Mouse (Mus musculus): Measurements from ENCODE around the gene Amy2a2. TPM values are rescaled to one million over a fixed set of nuclear protein-coding genes. Genes with fewer than 3 reads are reported as not detected.
"Not testable (repeated sequence)": the region's sequence is repeated elsewhere in the genome, so short reads cannot be mapped to it uniquely, and the experiment has no call there.

Amy2a2 gene
- not detected for polyA plus RNA-seq (2017; shearing (Covaris generic))

DNA sequence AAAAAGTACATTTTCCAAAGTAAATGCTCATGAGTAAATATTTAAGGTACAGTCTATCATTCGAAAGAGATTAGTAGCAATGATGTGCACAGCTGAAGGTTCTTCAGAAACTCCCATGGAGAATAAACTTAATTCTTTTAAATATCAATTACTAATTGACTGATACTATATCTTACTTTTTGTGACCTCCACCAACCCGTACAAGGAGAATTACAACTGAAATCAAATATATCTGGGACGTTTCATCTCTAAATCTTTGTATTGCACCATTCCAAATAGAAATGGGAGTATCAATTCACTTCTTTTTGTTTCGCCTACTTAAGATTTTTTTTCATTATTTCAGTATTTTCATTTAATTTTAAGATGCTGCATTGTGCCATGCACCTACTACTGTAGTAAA is at the start of gene Amy2a2:
Gene Amy2a2 (minus strand): TSS at position 101 of the 400 bp plus-strand sequence.
- not testable (repeated sequence) for ATAC-seq

GRCm38 (mm10) chr3:113345484-113345883 is 11.0 kb downstream of the Amy2a2 start:
- not testable (repeated sequence) for ATAC-seq

- not testable (repeated sequence) for ATAC-seq
Measured at GRCm38 (mm10) chr3:113323952-113324351, 32.5 kb downstream of the Amy2a2 start, which contains the start of gene Amy2a3. Gene Amy2a3 (minus strand): TSS chr3:113324052.

GRCm38 (mm10) chr3:113312937-113313336 is 43.5 kb downstream of the Amy2a2 start:
- not testable (repeated sequence) for ATAC-seq

Other genes starting within 250 kb of the Amy2a2 start
- not detected for gene Amy2a5, start 97.8 kb downstream of the Amy2a2 start, polyA plus RNA-seq (2017; shearing (Covaris generic))
- not detected for gene Amy2a4, start 65.2 kb downstream of the Amy2a2 start, polyA plus RNA-seq (2017; shearing (Covaris generic))
- gene Amy2a3, start 32.6 kb downstream of the Amy2a2 start, polyA plus RNA-seq (2017; shearing (Covaris generic)) = not detected
- gene Amy2a1, start 175.8 kb upstream of the Amy2a2 start, polyA plus RNA-seq (2017; shearing (Covaris generic)) = not detected